Mouse (Mus musculus) lung, adult 2 months (tissue): Measurements from ENCODE around the gene Eea1.

Experiments
- CTCF ChIP-seq: fragments of 200-500 bp; IDR thresholded peaks from 2 replicates; pipeline ENCODE4 v1.5.1; 2011; ENCODE audit warnings: mild to moderate bottlenecking, low read length, control low read depth; ENCODE audit not compliant: insufficient read depth
- POLR2A ChIP-seq: fragments of 200-500 bp; IDR thresholded peaks from 2 replicates; pipeline ENCODE4 v1.6.1; 2011; ENCODE audit warnings: low read depth, mild to moderate bottlenecking, control low read depth, low read length, borderline replicate concordance; ENCODE audit errors: extremely low read depth

GRCm38 (mm10) chr10:95950797-95951196 lies 10.3 kb downstream of the Eea1 start:
- no peak for TF ChIP-seq CTCF
- TF ChIP-seq POLR2A: no peak
